Mouse (Mus musculus) limb, embryonic 12.5 days (tissue): ENCODE data around the gene Kmt5c. TPM values are rescaled to one million over a fixed set of nuclear protein-coding genes. Genes with fewer than 3 reads are reported as not detected.

Source experiments
- ATAC-seq: fragments of 200-750 bp; cut with Nextera tagmentation; 2 replicates; pipeline ENCODE4 v1.8.0; 2017; ENCODE audit warnings: low read depth, moderate TSS enrichment; ENCODE audit not compliant: insufficient number of reproducible peaks, insufficient read depth, low FRiP score, low TSS enrichment
- H3K27ac ChIP-seq: fragments of 300-500 bp; sonication (generic); 2 replicates; pipeline ENCODE4 v1.5.1; 2016; ENCODE audit warnings: mild to moderate bottlenecking, moderate library complexity
- H3K27me3 ChIP-seq: fragments of 300-500 bp; sonication (generic); 2 replicates; pipeline ENCODE4 v1.6.1; 2016; ENCODE audit warnings: mild to moderate bottlenecking, moderate library complexity
- H3K36me3 ChIP-seq: fragments of 300-500 bp; sonication (generic); 2 replicates; pipeline ENCODE4 v1.6.1; 2016; ENCODE audit warnings: mild to moderate bottlenecking, moderate library complexity
- H3K4me1 ChIP-seq: fragments of 300-500 bp; sonication (generic); replicated peaks from 2 replicates; pipeline ENCODE4 v1.6.1; 2016
- H3K4me2 ChIP-seq: fragments of 300-500 bp; sonication (generic); 2 replicates; pipeline ENCODE4 v1.6.1; 2016; ENCODE audit warnings: mild to moderate bottlenecking, moderate library complexity
- H3K4me3 ChIP-seq: fragments of 300-500 bp; sonication (generic); replicated peaks from 2 replicates; pipeline ENCODE4 v1.5.1; 2016; ENCODE audit warnings: mild to moderate bottlenecking
- H3K9ac ChIP-seq: fragments of 300-500 bp; sonication (generic); replicated peaks from 2 replicates; pipeline ENCODE4 v1.6.1; 2016; ENCODE audit warnings: mild to moderate bottlenecking, moderate library complexity
- H3K9me3 ChIP-seq: fragments of 300-500 bp; sonication (generic); 2 replicates; pipeline ENCODE4 v1.6.1; 2016; ENCODE audit warnings: mild to moderate bottlenecking, moderate library complexity
- WGBS: fragments of 180-500 bp; shearing (Covaris S2); methylation state at CpG from one replicate; pipeline ENCODE4 v1.1.7; 2016; 5-methylcytosine and 5-hydroxymethylcytosine counted together
- polyA plus RNA-seq: library from polyadenylated mRNA; unstranded; fragments of >200 nt; fragmentation: Nextera tagmentation; extraction: Ambion mirVana; gene quantifications from 2 replicates; pipeline ENCODE4 v1.2.1, GENCODE M21; 2016

Gene Kmt5c
- polyA plus RNA-seq, 1 experiment from 2014 or later: 67.3 TPM

DNA sequence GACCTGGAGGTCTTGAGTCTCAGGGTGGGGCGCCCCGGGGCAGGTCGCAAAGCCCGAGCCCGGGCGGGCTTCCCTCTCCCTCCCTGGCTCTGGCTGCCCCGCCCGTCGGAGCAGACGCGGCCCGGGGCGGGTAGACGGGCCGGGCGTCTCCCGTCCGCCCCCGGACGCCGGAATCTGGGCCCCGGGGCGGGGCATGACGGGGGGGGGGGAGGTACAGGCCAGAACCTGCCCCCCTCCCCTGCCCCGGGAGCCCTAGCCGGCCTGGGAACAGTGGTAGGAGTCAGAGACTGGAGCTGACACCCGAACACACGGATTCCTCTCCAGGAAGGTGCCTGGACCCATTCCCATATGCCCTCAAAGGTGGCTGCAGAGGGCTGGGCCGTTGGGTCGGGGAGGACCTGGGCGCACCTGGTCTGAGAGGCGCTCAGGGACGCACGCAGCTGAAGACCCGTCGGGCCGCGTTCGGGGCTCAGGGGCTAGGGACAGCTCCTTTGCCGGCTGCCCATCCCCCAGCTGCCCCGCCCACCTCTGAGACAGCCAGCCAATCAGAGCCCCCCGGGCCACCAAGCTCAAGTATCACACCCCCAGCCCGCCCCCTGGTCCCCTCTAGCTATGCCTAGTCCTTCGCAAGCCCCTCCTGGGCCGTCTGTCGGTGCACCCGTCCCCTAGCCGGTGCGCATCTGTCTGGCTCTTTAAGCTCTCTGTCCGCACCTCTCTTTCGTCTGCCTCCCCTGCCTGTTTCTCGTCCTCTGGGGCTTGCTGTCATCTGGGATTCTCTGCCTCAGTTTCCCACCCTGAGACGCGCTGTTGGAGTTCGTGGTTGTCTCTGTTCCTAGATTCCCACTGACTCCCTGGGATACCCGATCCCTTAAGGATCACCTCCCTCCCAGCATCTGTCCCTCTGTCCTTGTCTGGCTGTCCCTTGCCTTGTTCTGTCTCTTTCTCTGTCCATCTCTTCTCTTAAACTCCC, 37.2 kb downstream of the Kmt5c start:
- peak; percentile 85 for ATAC-seq
- Histone ChIP-seq H3K4me1 (peaks cover 24% of the 10 kb centered on the region), H3K36me3 (no peaks in the 10 kb centered on the region), H3K27ac (no peak overlapping the region), H3K4me2 (peak overlapping the region; percentile 54), H3K9me3 (no peaks in the 10 kb centered on the region), H3K27me3 (peaks cover 71% of the 10 kb centered on the region), H3K4me3 (peak overlapping the region; percentile 34), H3K9ac (peak overlapping the region; percentile 19; the same call in 1 of the 2 replicates)
- WGBS: 1% methylated on average over 41 of the region's 56 CpGs

DNA sequence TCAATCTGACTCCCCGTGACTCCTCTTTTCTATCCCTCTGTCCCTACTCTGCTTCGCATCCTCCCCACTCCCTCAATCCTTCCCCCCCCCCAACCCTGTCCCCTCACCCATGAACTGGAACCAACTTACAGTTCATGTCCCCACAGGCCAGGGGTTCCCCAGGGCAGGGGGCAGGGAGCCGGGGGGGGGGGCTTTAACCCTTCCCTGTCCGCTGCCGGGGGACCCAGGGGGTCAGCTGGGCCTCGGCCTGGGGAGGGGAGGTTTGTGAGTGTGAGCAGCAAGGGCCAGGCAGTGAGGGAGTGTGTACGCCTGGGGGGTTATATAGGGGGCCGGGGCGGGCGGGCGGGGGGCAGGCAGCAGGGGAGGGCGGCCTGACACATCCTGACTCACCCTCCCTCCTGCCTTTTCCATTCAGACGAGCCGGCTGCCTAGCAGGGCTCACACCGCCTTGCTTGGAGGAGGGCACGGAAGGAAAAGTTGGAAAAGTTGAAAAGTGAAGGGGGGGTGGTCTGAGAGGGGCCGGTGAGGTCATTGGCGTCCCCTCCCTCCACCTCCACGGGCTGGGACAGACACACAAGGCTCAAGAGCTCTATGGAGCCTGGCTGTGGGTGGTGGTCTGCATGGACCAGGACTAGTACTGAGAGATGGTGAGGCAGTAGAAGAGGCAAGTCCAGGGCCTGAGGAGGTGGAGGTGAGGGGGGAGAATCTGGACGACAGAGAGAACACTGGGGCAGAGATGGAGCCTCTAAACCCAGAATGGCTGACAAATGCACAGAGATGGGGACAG, 38.1 kb downstream of the Kmt5c start:
- H3K4me2 ChIP-seq: peak overlapping the region; percentile 54
- H3K36me3 ChIP-seq: no peaks in the 10 kb centered on the region
- ATAC-seq: 0 out of 2 replicates have a peak, but pooled peaks have one; percentile 13
- peak overlapping the region; percentile 34; the same call in 1 of the 2 replicates for H3K4me3 ChIP-seq
- H3K4me1 ChIP-seq: peaks cover 24% of the 10 kb centered on the region
- WGBS: 5% methylated on average over 14 of the region's 20 CpGs
- peak overlapping the region; percentile 19; the same call in 1 of the 2 replicates for H3K9ac ChIP-seq
- H3K27ac ChIP-seq: no peak overlapping the region
- H3K27me3 ChIP-seq: peaks cover 79% of the 10 kb centered on the region
- no peaks in the 10 kb centered on the region for H3K9me3 ChIP-seq

DNA sequence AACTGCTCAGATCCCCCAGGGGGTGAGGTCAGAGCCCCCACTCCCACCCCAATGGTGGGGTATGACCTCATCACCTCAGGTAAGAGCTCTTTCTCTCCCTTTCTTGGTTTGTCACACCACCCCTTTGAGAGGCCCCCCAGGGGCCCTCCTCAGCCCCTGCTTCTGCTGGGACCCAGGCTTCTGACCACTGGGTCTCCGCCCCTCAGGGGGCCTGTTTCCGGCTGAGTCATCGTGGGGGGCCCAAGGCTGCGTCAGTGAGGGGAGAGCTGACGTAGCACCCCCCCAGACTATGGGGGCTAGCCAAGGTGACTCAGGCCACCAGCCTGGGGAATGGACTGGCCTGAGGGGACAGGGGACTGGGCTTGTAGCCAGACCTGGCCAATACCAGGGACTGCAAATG, 40.0 kb downstream of the Kmt5c start:
- no peak overlapping the region for H3K4me2 ChIP-seq
- H3K27ac ChIP-seq: no peak overlapping the region
- peaks cover 24% of the 10 kb centered on the region for H3K4me1 ChIP-seq
- no peaks in the 10 kb centered on the region for H3K9me3 ChIP-seq
- no peak overlapping the region; the same call in 1 of the 2 replicates for H3K9ac ChIP-seq
- H3K4me3 ChIP-seq: no peak overlapping the region
- H3K36me3 ChIP-seq: no peaks in the 10 kb centered on the region
- WGBS: 46% methylated on average over 5 of the region's 5 CpGs
- H3K27me3 ChIP-seq: peaks cover 71% of the 10 kb centered on the region
- ATAC-seq: no peak

DNA sequence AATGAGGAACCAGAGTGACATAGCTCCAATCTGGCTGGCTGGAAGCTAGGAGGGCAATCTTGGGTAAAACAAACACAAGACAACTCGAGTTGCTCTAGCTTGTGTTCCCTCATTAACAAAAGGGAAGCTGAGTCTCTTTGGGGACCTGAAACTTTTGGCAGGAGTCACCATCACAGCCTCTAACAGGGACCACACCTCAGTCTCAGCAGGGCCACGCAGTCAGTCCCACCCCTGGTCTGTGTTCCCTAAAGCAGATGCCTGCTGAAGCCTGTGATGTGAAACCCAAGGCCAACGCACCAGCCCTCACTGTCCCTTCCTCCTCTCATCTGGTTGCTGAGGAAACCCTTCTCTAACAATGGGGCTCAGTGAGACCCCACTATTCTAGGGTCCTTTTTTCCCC, 42.2 kb downstream of the Kmt5c start:
- WGBS: 45% methylated on average over 3 of the region's 3 CpGs
- H3K9me3 ChIP-seq: no peaks in the 10 kb centered on the region
- peaks cover 20% of the 10 kb centered on the region for H3K4me1 ChIP-seq
- no peak overlapping the region for H3K4me3 ChIP-seq
- ATAC-seq: no peak
- no peaks in the 10 kb centered on the region for H3K36me3 ChIP-seq
- peaks cover 49% of the 10 kb centered on the region for H3K27me3 ChIP-seq
- no peak overlapping the region for H3K27ac ChIP-seq
- H3K4me2 ChIP-seq: no peak overlapping the region
- no peak overlapping the region for H3K9ac ChIP-seq

DNA sequence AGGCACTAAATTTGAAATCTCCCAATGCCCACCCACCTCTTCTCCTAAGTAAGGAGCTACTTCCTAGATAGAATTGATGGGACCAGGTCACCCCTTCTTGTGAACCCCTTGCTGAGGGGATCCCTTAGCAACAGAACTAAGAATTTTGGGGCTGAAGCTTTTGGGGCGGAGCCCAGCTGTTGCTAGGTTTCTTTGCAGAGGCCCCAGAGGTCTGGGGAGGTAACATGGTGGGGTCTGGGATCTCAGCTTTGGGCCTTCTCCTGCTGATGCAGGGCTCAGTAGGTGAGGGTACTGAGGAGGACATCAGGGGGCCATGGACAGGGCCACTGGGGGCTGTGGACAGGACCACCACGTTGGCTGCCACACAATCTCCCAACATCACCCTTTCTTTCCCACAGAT, 42.8 kb downstream of the Kmt5c start, which contains the start of the genes Il11 and Tmem190:
Gene Il11 (minus strand): TSS at position 101 of the 400 bp plus-strand sequence.
Gene Tmem190 (plus strand): TSS at position 179 of the 400 bp plus-strand sequence.
- Histone ChIP-seq H3K4me3 (no peak within 1 kb of the TSS), H3K27ac (no peak within 1 kb of the TSS), H3K9ac (0 out of 2 replicates have a peak within 1 kb of the TSS, but pooled peaks have one; percentile 4), H3K4me2 (no peak within 1 kb of the TSS), H3K9me3 (no peaks in the 10 kb centered on the region), H3K4me1 (peaks cover 13% of the 10 kb centered on the region), H3K27me3 (peaks cover 45% of the 10 kb centered on the region), H3K36me3 (no peaks in the 10 kb centered on the region)
- no peak for ATAC-seq
- 94% methylated on average over 2 of the region's 2 CpGs for WGBS

DNA sequence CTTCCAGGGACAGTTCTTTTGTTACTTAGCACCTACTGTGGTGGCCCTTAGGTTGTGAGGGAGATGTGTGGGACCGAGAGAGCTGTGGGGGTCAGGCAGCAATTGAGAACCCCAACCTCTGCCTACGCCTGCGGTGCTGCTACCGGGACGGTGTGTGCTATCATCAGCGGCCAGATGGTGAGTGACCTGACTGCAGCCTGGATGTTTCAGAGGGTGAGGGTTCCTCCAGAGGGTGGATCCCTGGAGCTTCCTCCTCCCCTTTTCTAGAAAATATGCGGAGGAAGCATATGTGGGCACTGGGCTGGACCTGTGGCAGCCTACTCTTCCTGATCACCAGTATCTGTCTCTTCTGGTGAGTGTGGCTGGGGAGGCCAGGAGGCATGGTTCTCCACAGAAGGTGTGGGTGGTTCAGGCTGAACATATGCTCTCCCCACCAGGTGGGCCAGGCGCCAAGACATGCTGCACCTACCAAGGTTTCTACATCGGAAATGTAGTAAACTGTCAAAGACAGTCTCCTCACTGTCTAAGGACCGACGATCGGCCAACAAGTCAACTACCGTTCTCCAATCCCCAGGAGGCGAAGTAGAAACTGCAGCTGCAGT, 43.9 kb downstream of the Kmt5c start:
- Histone ChIP-seq H3K27ac (no peak overlapping the region), H3K9ac (0 out of 2 replicates have a peak overlapping the region, but pooled peaks have one; percentile 4), H3K4me1 (peaks cover 11% of the 10 kb centered on the region), H3K27me3 (peaks cover 39% of the 10 kb centered on the region), H3K4me3 (no peak overlapping the region), H3K9me3 (no peaks in the 10 kb centered on the region), H3K36me3 (no peaks in the 10 kb centered on the region), H3K4me2 (no peak overlapping the region)
- WGBS: 85% methylated on average over 14 of the region's 14 CpGs
- no peak for ATAC-seq

DNA sequence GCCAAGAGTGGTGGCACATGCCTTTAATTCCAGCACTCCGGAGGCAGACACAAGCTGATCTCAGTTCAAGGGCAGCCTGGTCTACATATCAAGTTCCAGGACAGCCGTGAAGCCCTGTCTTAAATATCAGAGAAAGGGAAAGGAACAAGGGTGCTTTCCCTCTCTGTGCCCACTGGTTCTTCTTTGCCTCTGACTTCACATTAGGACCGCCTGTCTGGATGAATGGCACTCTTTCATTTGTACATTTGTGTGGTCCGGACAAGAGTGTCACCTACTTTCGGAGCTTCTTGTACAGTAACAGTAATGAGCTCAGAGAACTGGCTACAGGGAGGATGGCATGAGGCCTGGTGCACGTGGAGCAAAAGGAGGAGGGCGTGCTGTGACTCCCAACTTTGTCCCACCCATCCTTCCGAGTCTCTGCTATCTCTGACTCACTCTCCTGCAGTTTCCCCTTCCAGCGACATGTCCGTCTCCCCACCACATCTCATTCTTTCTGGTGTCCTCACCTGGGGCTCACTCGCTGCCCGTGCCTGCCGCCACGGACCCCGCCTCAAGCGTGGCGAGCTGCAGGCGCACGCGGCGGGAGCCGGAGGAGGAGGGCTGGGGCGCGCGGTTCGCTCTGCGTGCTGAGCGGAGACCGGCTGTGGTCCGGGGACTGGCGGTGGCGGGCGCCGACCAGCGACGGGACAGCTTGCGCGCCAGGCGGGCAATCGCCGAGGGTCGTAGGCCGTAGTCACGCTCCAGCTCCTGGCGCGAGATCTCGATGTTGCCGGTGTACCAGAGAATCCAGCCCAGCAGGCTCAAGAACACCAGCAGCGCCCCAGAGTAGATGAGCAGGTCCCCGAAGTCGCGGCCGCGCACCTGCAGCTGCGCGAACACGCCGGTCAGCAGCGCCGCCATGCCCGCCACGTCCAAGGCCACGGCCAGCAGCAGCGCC, 48.9 kb downstream of the Kmt5c start:
- Histone ChIP-seq H3K9ac (peak overlapping the region; percentile 84), H3K27ac (peak overlapping the region; percentile 35; the same call in 1 of the 2 replicates), H3K9me3 (no peaks in the 10 kb centered on the region), H3K4me3 (peak overlapping the region; percentile 57), H3K27me3 (peaks cover 20% of the 10 kb centered on the region), H3K4me1 (peaks cover 5% of the 10 kb centered on the region), H3K4me2 (peak overlapping the region; percentile 86), H3K36me3 (peaks cover 2% of the 10 kb centered on the region)
- ATAC-seq: no peak
- 3% methylated on average over 64 of the region's 64 CpGs for WGBS

DNA sequence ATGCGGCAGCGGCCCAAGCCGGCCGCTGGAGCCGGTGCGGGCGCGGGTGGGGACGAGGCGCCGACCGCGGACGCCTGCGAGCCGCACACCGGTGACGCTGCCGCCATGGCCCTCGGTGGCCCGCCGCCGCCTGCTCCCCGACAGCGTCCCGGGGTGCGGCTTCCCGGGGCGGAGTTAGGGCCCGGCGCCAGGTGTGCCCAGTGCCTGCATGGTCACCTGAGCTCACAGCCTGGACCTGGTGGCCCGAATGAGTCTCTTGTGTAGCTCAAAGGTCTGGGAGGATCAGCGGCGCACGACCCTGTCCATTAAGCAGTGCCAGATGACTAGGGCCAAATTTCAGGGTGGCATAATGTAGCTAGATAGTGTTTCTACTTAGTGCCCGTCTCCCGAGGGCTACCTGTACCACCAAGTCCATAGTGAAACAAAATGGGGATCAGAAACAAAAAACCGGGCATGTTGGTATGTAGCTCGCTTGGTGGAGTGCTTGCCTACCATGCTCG, 49.6 kb downstream of the Kmt5c start, which contains the start of gene Tmem238:
Gene Tmem238 (minus strand): TSS at position 221 of the 500 bp plus-strand sequence.
- H3K27ac ChIP-seq: peak within 1 kb of the TSS; percentile 35; the same call in 1 of the 2 replicates
- peaks cover 20% of the 10 kb centered on the region for H3K27me3 ChIP-seq
- peak within 1 kb of the TSS; percentile 84 for H3K9ac ChIP-seq
- H3K4me3 ChIP-seq: peak within 1 kb of the TSS; percentile 57
- H3K9me3 ChIP-seq: no peaks in the 10 kb centered on the region
- peaks cover 12% of the 10 kb centered on the region for H3K4me1 ChIP-seq
- 9% methylated on average over 35 of the region's 40 CpGs for WGBS
- peak within 1 kb of the TSS; percentile 86 for H3K4me2 ChIP-seq
- no peak for ATAC-seq
- H3K36me3 ChIP-seq: peaks cover 9% of the 10 kb centered on the region

DNA sequence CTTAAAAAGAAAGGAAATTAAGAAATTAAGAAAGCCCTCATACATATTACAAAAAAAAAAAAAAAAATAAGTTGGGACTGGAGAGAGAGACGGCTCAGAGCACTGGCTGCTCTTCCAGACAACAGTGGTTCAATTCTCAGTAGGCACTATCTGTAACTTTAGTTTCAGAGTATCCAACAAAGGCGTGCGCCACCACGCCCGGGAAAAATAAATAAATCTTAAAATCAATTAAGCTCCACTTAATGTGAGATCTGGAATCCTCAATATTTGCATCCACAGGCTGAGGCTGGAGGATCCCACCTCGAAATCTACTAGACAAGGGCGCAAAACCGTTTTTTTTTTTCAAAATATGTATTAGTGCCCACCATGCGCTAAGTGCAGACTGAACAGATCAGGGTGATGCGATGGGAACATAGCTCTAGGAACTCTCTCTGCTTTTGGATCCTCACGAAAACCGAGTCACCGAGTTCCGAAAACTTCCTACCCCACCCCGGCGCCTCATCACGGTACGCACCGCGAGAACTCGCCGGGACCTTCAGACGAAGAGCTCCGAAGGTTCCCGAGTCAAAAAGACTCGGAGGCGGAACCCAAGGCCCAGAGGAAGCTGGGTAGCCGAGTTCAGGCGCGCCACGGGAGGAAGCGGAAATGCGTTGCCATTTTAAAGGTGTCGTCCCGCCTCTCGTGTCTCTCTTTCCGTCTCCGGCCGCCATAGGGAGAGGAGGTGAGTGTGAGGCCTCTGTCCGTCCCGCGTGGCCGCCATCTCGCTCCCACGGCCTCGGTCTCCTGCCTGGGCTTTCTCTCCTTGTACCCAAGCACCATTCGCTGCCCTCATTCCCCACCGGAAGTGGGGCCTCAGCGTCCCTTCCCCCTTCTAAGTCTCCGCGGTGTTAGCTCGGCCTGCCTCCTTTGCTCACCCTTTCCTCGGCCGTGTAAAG, 52.6 kb downstream of the Kmt5c start, which contains the start of gene Rpl28:
Gene Rpl28 (plus strand): TSS at position 597 of the 935 bp plus-strand sequence.
- Histone ChIP-seq H3K4me3 (peak within 1 kb of the TSS; percentile 77), H3K4me2 (peak within 1 kb of the TSS; percentile 91), H3K27me3 (peaks cover 20% of the 10 kb centered on the region), H3K27ac (peak within 1 kb of the TSS; percentile 93), H3K36me3 (peaks cover 38% of the 10 kb centered on the region), H3K9ac (peak within 1 kb of the TSS; percentile 91), H3K9me3 (no peaks in the 10 kb centered on the region), H3K4me1 (peaks cover 15% of the 10 kb centered on the region)
- peak; percentile 85 for ATAC-seq
- 2% methylated on average over 54 of the region's 54 CpGs for WGBS
